Mouse (Mus musculus) heart, adult 11 months (tissue): Measurements from ENCODE around the gene Pde8a.

Source experiments
- DNase-seq: peaks from one replicate; pipeline ENCODE4 v3.0.0; 2022

Pde8a gene

DNA sequence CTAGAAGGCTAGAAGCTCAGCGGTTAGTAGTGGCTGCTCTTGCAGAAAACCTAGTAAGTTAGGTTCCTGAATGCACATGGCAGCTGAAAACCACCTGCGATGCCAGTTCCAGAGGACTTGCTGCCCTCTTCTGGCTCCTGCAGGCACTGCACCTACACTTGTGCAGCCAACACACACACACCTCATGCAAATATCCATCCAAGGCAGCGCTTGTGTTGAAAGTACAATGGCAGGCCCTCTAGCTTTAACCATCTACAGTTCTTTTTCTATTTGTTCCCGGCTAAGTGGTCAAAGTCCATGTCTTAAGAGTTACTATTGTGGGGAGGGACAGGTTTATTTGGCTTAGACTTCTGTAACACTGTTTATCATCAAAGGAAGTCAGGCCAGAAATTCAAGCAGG lies 126.4 kb downstream of the Pde8a start:
- DNase-seq, result no peak

DNA sequence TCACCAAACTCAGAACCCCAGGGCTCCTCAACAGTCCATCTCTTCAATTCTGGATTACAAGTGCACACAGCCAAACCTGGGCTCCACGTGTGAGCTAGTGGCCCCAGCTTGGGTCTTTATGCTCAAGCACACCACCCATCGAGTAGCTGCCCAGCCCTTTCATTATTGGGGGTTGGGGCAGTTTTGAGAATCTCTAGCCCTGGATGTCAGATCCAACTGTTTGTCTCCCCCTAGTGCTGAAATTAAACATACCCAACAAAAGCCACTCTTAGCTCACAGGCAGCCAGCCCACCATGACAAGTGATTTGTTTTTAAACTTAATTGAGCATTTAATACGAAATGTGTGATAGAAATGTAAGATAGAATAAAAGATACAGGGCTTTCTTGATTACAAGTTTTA lies 128.2 kb downstream of the Pde8a start:
- DNase-seq, result no peak

DNA sequence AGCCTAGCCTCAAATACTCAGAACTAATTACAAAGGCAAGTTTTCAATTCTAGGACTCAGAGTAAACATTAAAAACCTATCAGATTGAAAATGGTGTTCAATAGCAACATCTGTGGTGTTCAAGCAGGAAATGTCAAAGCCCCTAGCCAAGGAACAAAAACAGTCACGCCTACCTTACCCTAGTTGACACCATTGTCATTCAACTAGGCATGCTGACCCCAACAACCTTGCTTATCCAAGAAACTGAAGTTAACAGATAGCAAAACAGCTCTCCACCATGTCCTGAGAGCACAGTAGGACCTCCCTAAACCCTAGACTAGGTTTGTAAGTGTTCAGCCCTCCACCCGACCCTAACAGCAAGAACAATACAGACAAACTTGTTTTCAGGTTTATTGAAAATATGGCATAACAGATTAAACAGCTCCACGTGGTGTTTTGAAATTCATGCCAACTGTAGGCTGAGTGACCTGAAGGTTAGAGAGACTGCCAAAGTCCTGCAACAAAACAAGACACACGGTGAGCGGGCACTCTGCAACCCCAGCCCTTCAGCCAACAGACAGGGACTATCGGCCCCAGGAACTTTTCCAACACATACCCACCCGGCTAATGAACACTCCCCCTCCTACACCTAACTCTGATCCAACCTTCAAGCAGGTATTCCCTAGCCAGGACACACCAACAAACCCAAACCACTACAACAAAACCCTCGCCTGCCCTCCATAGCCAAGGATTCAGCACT lies 129.1 kb downstream of the Pde8a start:
- DNase-seq, result peak; percentile 91

DNA sequence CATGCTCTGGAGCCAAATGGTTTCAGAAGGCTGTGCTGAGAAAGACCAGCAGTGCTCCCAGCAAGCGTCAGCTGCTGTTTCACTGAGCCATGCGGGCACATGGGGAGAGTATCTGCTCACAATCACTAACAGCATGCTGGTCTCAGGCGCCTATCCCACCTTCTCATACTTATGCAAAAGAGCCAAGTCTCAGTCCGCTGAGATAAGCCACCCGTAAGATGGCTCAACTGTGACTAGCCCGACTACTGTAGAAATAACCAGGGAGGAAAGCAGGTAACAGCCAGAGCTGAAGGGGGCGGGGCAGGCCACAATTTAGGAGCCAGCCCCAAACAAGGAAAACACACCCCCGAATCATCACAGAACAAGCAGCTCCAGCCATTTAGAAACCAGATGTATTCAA lies 129.9 kb downstream of the Pde8a start:
- no peak for DNase-seq

DNA sequence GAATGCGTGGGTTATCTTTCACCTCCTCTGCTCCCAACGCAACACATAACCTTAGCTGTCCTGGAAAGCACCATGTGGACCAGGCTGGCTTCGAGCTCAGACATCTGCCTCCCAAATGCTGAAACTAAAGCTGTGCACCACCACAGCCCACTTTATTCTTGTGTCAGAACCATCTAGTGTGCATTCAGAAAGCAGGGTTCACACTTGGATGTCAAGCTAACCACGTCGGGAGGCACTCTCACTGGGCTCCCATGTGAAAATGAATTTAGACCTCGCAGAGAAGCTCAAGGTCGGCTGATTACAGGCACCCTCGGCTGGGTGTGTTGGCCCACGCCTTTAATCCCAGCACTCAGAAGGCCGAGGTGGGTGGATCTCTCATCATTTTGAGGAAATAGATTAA lies 130.4 kb downstream of the Pde8a start:
- DNase-seq, result peak; percentile 91

DNA sequence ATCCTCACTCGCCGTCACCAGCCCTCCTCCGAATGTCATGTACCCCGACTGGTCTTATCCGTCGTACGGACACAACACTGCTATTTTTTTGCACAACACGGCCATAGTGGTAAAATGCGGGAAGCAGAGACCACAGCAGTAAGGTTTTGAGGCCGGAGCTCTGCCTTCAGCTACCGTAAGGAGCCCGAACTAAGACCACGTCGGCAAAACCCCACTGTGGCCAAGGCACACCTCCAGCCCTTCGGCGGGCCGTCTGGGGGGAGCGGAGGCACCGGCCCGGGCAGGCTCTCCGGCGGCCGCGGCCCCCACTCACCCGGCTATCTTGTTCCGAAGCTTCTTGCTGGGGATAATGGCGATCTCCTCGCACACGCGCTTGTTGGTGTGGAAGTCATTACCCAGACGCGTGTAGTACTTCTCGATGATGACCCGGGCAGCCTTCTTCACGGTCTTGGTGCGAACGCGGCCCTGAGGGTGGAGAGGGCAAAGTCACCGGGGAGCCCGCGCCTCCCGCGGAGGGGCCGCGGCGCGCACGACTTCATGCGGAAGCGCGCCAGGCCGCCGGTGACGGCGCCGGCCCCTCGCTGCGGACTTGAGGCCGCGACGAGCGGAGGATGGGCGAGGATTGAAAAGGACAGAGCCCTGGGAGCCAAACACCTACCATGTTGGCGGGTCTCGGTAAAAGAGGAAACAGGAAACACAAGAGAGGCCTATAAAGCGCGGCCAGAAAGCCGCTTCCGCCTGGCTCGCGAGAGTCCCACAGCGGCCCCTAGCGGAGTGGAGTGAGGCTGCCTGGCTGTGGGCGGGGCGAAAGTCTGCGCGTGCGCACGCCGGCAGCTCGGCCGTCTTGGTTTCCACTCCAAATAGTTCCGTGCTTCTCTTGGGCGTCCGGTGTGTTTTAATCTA lies 131.4 kb downstream of the Pde8a start, which contains the start of gene Rps17:
Gene Rps17, minus strand, starts transcription at position 711 of the 903 bp plus-strand sequence.
- DNase-seq, result peak; percentile 99

DNA sequence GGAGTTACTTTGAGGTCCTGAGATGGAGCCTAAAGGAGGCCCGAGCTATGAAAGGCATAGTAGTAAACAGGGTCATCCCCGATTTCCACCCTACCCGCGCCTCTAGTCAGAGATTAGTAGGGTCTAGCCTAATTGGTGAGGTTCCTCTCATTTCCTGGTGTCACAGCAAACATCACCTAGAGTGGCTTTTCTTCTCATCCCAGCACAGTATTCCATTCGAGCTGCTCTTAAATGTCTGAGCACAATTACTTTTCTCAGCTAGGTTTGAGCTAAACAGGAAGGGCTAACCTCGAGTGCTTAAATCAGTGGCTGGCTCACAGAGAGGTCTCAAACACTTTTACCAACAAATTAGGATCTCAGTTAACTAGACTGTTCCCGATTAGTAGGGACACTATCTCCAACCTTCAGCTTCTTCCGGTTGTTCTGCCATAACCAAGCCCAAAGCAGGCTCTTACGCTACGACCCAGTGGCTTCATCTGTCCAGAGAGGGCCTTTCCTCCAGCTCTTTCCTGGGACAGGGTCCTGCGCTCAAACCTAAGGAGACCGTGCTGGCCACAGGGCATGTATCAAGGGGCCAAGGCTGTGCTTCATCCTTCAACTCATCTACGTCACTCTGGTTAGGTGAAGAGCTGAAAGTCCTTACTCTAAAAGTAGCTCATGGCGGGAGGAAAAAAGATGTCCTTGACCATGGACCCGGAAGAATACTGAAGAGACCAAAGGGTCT lies 132.2 kb downstream of the Pde8a start:
- DNase-seq, result peak; percentile 89

DNA sequence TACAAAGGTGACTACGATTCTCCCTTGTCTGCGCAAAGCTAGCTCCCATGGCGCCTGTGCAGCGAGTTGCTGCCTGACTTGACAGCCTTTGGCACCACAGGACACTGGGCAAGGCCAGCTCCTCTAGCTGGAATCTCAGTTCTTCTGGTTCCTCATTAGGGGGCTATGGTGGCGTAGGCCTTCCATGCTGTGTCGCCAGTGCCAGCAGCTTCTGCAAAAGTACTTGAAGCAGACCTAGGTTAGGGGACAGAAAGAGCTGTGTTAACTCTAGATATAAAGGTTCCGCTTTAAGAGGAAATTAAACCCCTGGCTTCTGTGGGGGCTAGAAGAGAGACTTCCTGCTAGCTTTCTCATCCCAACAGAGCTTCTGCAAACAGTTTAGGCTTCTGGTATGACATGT lies 134.8 kb downstream of the Pde8a start:
- DNase-seq, result peak; percentile 93

DNA sequence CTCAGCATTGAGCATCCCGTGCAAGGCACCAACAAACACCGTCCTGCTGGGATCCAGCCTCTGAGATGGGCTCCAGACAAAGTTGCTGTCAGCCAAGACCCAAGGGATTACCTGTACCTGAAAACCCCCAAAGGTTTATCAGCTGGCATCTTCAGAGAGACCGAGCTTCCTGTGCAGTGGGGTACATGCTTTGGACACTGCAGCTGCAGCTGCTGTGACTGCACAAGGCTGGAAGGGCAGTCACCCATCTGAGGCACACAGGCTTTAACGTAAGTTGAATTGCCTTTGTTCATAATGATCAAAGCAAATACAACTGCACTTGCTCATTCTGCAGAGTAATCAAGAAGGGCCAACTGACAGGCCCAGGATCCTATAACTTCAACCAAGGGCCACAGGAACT lies 138.4 kb downstream of the Pde8a start:
- DNase-seq, result no peak

DNA sequence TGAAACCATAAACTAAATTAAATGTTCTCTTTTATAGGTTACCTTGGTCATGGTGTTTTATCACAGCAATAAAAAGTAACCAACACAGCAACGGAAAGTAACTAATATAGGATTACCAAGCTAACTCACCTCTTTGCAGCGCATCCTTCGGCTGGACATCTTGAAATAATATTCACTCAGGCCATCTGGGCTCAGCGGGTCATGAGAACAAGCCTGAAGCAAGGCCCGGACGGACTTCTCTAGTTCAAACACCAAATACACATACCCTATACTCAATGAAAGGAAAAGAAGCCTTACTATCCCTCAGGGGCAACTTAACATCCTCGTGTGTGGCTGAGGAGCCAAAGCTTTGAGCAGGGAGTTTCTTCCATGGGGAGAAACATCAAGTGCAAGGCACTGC lies 142.3 kb downstream of the Pde8a start:
- DNase-seq, result peak; percentile 82

DNA sequence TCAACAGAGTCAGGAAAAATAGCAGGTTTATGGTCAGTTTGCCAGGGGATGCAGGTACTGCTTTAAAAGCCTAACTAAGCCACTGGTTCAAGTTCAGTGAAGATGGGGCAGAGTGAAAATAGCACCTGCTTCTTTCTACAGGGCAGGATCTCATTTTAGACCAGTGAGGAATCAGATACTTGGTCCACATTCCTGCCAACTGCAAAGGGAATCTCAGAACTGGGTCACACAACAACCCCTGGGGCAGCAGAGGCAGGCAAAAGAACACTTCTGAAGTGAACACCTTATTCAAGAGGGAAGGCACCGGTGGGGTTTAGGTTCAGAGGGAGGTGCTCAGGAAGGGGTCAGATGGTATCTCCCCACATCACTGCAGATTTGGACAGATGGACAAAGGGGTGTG lies 143.0 kb downstream of the Pde8a start:
- peak; percentile 78 for DNase-seq

DNA sequence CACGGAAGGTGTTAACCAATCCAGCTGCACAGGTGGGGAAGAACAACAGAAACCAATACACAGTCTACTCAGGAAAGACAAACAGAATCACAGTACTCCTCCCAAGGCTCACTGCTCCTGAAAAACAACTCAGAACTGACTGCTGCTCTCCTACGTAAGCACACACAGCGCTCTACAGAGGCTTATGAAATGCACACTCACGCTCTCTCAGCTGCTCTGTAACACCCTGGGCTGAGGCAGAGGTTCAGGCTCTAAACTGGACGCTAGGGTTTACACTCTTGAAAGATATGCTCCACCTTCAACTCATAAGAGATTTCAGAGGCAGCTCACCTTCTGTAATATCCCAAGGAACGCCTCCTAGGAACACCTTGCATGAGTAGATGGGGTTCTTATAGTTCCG lies 143.6 kb downstream of the Pde8a start:
- DNase-seq, result no peak

DNA sequence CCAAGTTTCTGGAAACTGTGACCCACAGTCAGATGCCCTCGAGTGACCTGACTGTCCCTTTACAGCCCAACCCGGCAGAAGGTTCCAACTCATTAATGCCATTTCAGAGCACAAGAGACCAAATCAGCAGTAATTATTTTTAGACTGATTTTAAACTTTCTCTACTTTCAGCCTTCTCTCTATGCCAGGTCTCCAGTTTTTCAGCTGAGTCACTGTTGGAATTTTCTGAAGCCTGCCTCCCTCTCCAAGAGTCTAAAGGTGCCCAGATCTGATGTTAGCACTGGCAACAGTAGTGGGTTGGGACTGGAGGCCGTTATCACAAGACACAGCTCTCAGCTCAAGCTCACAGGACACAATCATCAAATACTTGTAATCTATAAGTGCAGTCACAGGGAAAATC lies 154.6 kb downstream of the Pde8a start:
- peak; percentile 90 for DNase-seq

DNA sequence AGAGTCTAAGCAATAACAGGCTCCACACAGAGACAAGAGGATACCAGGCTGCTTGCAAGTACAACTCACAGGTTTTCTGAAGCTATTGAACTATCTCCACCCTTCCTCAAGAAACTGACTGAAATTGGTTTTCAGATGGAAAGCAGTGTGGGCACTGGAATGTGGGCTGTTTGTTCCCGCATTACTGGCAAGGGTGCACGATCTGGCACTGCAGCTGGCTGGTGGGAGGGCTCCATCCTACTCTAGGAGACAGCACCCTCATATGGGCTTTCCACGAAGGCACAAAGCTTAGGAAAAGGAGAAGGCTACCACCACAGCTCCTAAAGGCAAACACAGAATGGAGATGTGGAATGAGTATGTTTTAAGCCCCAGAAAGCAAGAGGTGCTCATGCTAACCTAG lies 156.3 kb downstream of the Pde8a start:
- DNase-seq, result peak; percentile 80

DNA sequence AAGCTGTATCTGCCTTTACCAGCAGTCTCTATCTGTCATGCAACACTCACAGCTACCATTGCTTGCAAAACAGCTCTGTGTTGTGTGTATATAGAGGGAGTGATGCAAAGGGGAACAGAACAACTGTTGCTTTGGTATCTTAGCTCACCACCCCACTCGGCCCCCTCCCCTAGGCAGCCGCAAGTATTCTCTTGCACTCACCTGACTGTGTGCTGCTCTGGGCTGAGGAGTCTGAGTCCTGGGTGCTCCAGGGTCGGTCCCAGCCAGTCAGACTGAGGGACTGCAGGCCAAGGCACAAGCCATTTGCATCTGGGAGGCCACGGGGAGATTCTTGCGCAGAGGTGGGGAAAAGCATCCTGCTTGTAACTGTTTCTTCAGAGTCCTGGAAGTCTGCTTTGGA lies 158.4 kb downstream of the Pde8a start:
- peak; percentile 87 for DNase-seq

DNA sequence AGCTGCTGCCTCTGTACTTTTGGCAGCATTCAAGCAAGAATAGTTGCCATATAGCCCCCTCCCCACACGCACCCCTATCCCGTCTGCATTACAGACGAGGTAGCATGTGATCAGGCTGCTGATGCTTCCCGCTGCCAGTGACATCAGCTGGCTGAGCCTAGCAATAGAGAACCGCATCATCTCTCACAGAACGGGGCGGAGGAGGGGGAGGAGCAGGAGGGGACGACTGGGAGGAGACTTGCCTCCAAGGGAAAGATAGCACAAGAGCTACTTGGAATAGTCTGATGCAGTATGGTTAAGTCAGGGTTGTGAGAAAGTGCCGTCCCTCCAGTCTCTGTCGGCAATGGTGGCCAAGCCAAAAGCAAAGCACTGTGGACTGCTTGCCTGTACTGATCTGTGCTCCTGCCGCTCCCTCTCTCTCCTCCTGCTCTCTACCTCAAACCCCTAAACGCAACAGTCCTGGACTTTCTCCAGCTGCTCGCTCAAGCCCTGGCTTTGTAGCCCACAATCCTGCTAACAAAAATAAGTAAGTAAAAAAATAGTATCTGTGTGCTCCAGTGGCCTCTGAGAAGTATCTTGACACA lies 159.0 kb downstream of the Pde8a start:
- peak; percentile 95 for DNase-seq

DNA sequence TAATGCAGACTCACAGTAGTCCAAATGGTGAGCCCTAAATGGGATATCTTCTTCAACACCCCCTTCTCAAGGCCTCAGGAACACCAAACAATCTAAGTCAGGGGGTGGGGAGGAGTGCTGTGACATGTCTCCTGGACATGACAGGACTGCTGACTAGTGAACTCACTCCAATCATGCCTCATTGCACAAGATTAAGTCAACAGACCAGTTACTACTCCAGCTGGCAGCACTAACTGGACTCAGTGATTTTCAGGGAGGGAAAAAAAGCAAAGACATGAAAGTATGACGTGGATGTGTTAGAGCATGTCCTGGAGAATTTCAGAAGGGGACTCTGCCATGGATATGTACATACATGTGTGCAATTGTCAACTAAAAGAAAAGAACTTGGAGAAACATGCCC lies 166.0 kb downstream of the Pde8a start:
- DNase-seq, result peak; percentile 79
